Mouse (Mus musculus): ENCODE results near the gene Tmem8.
"Not testable (repeated sequence)": the region's sequence is repeated elsewhere in the genome, so short reads cannot be mapped to it uniquely, and the experiment has no call there.

Tmem8 gene

GRCm38 (mm10) chr17:26113181-26113948 lies at the start of gene Tmem8:
TSS of gene Tmem8 (plus strand) at chr17:26113299.
- DNase-seq (ENCODE audit: low spot score in 2 of 2), result peak; percentile 41 to 56

DNA sequence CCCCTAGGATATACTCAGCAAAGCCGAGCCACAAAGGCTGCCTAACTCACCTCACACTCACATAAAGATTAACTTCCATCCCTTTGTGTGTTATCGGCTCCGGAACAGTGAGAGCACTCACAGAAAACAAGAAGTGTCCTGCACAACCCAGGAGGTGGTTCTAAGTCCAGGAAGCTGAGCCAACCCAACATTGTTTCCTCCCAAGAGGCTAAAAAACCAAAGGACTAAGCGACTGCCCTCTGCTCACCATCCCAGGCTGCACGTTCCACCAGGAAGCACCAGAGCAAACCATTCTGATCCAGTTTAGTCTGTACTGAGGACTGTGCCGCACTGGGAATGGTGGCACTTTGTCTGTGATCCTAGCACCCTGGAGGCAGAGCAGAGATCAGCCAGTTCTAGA lies 48.2 kb upstream of the Tmem8 start:
- DNase-seq (ENCODE audit: low spot score in 2 of 2), result no peak

GRCm38 (mm10) chr17:26066488-26067020 lies 46.5 kb upstream of the Tmem8 start:
- no peak for DNase-seq (ENCODE audit: low spot score in 2 of 2)

DNA sequence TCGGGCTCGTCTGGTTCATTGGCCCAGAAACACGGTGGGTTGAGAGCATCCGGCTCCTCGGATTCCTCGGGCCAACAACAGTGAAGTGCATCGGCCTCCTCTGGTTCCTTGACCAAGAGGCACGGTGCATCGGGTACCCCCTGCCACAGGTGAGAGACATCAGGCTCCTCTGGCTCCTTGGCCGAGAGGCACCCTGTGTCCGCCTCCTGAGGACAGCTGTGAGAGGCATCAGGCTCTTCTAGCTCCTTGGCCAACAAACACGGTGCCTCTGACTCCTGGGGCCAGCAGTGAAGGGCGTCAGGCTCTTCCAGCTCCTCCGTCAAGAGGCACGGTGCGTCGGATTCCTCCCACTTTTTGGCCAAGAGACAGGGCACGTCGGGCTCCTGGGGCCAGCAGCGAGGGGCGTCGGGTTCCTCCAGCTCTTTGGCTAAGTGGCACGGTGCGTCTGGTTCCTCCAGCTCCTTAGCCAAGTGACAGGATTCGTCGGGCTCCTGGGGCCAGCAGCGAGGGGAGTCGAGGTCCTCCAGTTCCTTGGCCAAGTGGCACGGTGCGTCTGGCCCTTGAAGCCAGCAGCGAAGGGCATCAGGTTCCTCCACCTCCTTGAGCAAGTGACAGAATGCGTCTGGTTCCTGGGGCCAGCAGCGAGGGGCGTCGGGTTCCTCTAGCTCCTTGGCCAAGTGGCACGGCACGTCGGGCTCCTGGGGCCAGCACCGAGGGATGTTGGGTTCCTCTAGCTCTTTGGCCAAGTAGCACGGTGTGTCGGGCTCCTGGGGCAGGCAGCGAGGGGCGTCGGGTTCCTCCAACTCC lies 44.9 kb upstream of the Tmem8 start:
- DNase-seq (ENCODE audit: low spot score in 2 of 2), result no peak

GRCm38 (mm10) chr17:26068831-26069739 lies 44.0 kb upstream of the Tmem8 start, which contains the start of gene Rab11fip3:
TSS of gene Rab11fip3 (minus strand) at chr17:26069555.
- peak; percentile 59 to 72 for DNase-seq (ENCODE audit: low spot score in 2 of 2)

DNA sequence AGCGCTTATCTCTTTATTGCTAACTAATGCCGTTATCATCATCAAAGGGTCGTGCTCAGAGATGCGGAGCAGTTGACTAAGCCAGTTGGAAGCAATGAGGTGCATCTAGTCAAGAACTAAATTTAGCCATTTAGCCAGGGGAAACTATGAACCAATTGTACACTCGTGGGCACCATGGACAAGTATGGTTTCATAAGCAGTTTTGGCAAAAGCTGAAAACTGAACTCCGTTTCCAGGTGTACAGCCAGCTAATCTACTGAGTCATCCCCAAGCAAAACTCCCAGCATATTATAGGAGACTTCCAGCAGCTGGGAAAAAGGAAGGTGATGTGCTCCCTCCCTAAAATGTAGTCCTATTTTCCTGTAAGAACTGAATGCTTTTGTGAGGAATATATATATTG lies 43.0 kb upstream of the Tmem8 start:
- no peak for DNase-seq (ENCODE audit: low spot score in 2 of 2)

DNA sequence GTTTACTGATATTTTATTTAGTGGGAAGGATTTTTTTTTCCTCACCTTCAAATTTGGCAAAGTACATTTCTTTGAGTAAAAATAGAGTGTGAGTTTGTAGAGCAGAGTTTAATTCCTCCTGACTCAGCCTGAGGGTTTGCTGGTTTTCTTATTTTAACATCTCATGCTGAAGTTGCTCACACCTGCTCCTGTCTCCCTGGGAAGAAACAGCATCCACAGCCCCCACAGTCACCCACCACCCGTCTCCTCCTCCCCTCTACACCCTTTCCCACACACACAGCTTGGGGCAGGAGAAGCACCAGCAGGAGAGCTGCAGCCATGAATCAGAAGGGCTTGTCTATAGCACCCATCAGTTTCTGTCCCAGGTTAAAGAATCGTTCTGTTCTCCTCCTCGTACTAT lies 37.9 kb upstream of the Tmem8 start:
- DNase-seq (ENCODE audit: low spot score in 2 of 2), result peak in 1 of 2 experiments; percentile 35

DNA sequence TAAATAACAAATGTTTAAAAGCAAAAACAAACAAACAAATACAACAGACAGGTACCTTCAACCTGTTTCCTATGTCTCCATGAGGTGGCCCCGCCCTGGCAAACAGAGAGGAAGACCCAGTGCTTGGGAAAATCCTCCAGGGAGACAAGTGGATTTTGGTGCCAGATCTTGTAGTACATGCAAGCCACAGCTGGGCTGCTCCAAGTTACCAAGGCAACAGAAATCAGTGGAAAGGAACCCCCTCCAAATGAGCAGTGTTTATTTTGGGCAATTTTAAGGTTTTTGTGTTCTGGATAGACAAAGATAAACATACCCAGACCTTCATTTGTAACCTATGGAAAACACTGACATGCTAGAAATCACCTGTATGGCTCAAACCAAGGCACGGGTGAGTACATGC lies 34.2 kb upstream of the Tmem8 start:
- no peak for DNase-seq (ENCODE audit: low spot score in 2 of 2)

- no peak for DNase-seq (ENCODE audit: low spot score in 2 of 2)
These were observed 32.2 kb upstream of the Tmem8 start for GRCm38 (mm10) chr17:26080867-26081266.

GRCm38 (mm10) chr17:26087059-26087564 lies 26.0 kb upstream of the Tmem8 start:
- DNase-seq (ENCODE audit: low spot score in 2 of 2), result no peak

DNA sequence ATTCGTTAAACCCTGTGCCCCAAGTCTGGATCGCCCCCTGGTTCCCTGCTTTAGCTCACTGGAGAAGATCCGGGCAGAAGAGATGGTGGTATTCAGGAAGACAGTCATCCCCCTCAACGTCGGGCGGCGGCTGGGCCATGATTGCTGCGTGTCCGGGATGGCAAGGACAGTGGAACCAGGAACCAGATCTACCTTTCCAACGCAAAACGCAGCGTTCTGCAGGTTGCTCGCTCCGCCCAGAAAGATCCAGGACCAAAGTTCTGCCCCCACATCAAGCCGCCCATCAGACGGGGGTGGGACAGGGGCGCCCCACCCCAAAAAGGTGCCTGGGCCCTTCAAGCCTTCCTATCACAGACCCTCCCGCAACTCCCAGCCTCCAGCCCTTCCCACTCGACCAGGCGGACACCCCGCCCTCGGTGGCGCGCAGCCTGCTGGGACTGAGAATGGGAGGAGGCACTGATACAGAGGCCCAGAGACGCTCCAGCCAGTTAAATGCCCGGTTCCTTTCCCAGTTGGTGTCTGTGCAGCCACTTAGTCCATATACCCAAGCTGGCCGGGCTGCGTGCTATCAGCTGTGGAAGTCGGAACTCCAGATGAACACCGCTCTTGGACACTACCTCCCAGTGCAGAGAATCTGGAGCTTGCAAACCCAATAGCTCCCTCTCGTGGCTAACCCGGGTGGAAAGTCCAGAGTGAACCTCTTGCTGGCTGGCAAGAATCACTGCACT lies 23.0 kb upstream of the Tmem8 start, which contains the start of gene Decr2:
Decr2 (minus strand) TSS at position 433 of the 728 bp plus-strand sequence.
- peak; percentile 72 to 86 for DNase-seq (ENCODE audit: low spot score in 2 of 2)

DNA sequence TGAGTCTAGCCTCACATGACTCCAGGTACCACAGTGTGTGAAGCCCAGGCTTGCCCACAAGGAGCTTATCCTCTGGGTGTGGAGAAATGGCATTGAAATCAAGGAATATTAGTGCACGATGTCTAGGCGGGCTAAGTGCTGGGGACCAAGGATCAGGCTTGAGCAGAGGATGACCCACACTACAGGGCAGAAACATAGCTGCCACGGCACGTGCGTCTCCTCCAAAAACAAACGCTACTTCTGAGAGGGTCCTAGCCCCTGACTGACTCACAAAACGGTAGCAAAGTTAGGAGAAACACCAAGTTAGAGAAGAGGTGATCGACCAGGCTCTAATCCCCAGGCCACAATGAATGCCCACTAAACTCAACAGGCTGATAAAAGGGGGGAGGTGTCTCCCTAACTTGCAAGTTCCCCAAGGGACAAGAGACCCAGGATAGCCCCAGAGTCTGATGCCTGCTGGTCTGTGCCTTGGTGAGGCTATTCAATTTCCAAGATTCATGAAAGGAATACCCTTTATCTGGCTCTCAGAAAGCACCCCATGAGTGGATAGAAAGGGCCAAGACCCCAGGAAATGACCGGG lies 18.5 kb upstream of the Tmem8 start:
- no peak for DNase-seq (ENCODE audit: low spot score in 2 of 2)

DNA sequence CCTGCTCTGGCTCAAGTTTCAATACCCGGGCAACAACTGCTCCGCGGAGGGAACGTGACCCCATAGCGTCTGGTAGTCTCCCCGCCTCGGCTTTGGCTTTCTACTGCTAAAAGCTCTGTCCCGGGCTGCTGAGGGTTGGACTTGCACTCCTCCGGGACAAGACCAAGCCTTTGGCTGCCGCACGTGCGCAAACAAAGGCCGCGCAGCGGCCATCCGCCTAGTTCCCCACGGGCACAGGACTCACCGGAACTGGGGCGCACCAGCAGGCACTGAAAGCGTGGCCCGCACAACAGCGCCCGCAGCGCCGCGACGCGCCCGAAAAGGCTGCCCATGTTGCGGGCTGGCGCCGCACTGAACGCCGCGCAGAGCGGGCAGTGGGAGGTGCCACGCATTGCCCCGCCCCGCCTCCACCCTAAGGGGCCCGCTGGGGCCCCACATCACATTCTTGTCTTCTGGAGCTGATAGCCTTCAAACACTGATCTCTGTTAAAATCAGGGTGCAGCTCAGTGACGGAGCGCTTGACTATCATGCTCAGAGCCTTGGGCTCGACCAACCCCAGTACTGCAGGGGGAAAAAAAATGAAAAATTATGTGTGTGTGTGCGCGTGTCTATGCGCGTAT lies 17.9 kb upstream of the Tmem8 start, which contains the start of gene Nme4:
Nme4 (minus strand) TSS at position 482 of the 620 bp plus-strand sequence.
- peak in 1 of 2 experiments; percentile 36 for DNase-seq (ENCODE audit: low spot score in 2 of 2)

DNA sequence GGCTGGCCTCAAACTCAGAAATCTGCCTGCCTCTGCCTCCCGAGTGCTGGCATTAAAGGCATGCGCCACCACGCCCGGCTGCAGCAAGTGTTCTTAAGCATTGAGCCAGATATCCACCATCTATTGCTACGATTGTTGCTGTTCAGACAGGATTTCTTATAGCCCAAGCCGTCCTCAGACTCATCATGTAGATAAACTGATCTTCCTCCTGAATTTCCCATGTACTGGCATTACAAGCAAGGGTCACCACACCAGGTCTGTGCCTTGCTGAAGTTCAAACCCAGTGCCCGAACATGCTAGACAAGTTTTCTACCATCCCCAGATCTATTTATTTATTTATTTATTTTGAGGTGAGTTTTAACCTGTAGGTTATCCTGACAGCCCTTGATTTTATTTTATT lies 14.6 kb upstream of the Tmem8 start:
- no peak for DNase-seq (ENCODE audit: low spot score in 2 of 2)

DNA sequence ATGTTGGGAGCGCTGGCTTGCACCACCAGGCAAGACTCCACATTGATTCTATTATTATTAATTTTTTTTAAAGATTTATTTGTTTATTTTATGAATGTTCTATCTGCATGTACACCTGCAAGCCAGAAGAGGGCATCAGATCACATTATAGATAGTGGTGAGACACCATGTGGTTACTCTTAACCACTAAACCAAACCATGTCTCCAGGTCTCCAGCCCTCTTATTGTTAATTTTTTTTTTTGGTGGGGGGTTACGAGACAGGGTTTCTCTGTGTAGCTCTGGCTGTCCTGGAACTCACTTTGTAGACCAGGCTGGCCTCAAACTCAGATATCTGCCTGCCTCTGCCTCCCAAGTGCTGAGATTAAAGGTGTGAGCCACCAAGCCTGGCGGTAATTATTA lies 13.8 kb upstream of the Tmem8 start:
- not testable (repeated sequence) for DNase-seq (ENCODE audit: low spot score in 2 of 2)

- no peak for DNase-seq (ENCODE audit: low spot score in 2 of 2)
These were observed 12.9 kb upstream of the Tmem8 start for GRCm38 (mm10) chr17:26100166-26100565.

GRCm38 (mm10) chr17:26101478-26101877 lies 11.6 kb upstream of the Tmem8 start:
- DNase-seq (ENCODE audit: low spot score in 2 of 2), result no peak

- DNase-seq (ENCODE audit: low spot score in 2 of 2), result no peak
These were observed 7.5 kb upstream of the Tmem8 start for GRCm38 (mm10) chr17:26105619-26106018.

DNA sequence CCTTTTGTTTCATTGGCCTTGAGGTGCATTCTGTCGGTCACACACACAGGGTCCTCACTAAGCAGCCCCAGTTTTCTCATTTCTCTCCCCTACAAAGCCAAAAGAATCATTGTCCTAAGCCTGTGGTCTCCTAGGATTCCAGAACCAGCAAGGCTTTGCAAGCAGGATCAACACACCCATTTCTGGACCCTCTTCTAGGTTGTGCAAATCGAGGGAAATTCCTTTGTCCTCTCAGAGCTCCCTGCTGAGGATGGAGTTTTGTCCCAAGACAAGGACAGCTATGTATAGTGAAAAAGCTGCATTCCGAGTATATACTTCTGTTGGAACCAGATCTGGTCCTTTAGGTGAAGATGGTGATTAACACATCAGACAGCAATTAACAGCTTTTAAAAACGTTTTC lies 2.9 kb upstream of the Tmem8 start:
- no peak for DNase-seq (ENCODE audit: low spot score in 2 of 2)

DNA sequence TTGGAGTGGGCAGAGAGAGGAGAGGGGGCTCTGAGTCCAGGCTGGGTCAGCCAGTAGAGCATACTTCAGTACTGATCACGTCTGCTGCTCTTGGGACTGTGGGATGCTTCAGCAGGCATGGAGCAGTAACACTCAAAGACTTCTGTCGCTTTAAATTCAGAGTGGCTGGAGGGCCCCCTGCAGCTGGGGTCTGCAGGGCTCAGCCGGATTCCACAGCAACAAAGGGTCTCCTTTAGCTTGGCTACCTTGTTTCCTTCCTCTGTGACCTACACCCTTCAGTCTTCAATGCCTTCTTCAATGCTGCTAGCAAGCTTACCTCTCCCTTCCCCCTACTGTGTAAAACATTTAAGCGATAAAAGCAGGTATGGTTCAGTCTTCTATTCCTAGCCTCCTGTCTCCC lies 2.1 kb upstream of the Tmem8 start:
- DNase-seq (ENCODE audit: low spot score in 2 of 2), result no peak
